Mouse (Mus musculus): ENCODE measurements at regions not wholly inside any gene's neighbourhood (a gene's known extent, or its start where the extent isn't known, plus 50 kb on each side); places are given as distances from the start of the nearest gene placed in this dataset.

DNA sequence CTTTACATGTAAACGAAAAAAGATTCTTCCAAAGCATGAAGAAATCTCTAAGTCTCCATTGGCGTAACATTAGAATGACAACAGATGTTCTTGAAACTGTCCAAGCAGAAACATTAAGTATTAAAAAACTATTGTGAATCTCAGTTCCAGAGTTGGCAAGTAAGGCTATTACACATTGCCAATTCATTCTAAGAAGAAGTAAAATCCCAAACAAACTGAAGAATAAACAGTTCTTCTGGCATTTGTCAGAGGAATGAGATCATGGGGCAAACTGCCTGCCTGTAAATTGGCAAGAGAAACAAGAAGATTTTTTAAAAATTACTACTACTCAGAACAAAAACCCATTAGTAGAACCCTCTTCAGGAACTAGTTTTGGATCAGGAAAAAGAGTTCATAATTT lies 680.1 kb downstream of the Nova1 start:
- Histone ChIP-seq H3K27ac (ENCODE audit: insufficient read depth, low read depth, low read length, poor library complexity, severe bottlenecking) (no peak overlapping the region), H3K4me1 (ENCODE audit: control insufficient read depth in 2 of 2, insufficient read depth in 2 of 2, low read length in 2 of 2, poor library complexity in 1 of 2) (no peaks in the 10 kb centered on the region), H3K36me3 (ENCODE audit: control insufficient read depth, insufficient read depth, low read length, poor library complexity, severe bottlenecking) (no peaks in the 10 kb centered on the region), H3K4me3 (ENCODE audit: insufficient read depth in 1 of 2, low read depth in 1 of 2, low read length in 2 of 2, poor library complexity in 1 of 2, severe bottlenecking in 1 of 2) (no peak overlapping the region), H3K9me3 (ENCODE audit: control insufficient read depth, insufficient read depth, low read depth, low read length) (no peaks in the 10 kb centered on the region), H3K9ac (ENCODE audit: insufficient read depth, low read depth, low read length, poor library complexity, severe bottlenecking) (no peak overlapping the region)
- TF ChIP-seq CHD2 (IDR thresholded peaks at IDR 0.05; ENCODE audit: low read depth, low read length) (no peak), MAFK (IDR thresholded peaks at IDR 0.05; ENCODE audit: insufficient read depth, low read depth, low read length) (no peak), ZNF384 (IDR thresholded peaks at IDR 0.05; ENCODE audit: low read depth, low read length) (no peak), HCFC1 (IDR thresholded peaks at IDR 0.05; ENCODE audit: borderline replicate concordance, insufficient read depth, low read length) (no peak), ZC3H11A (IDR thresholded peaks at IDR 0.05; ENCODE audit: borderline replicate concordance, low read depth, low read length) (no peak)
- no peak for DNase-seq (ENCODE audit: low read depth, low spot score)
- in situ Hi-C loops (cut with MboI; ENCODE audit: low sequenced_read_pairs in 2 of 2, unreplicated experiment in 2 of 2): no loop called here

DNA sequence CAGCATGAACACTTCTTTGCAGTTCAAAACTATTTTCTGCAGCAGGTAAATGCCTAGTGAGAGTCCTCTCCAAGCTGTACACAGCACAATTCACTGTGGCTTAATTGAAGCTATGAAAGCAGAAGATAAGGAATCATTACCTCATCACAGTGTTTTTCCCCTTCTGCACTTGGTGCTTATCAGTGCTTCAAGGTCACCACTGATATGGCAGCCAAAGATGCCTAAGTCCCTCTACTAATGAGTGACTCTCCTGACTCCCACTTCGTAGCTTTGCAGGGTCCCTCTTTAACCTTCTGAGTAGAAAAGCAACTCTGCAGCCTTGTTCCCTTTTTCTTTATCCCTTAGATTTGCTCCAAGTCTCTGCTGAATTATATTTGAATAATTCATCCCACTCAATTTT lies 692.9 kb downstream of the Nova1 start:
- H3K36me3 ChIP-seq (ENCODE audit: control insufficient read depth, insufficient read depth, low read length, poor library complexity, severe bottlenecking): no peaks in the 10 kb centered on the region
- no peak for DNase-seq (ENCODE audit: low read depth, low spot score)
- no peaks in the 10 kb centered on the region for H3K9me3 ChIP-seq (ENCODE audit: control insufficient read depth, insufficient read depth, low read depth, low read length)
- no peak overlapping the region for H3K4me3 ChIP-seq (ENCODE audit: insufficient read depth in 1 of 2, low read depth in 1 of 2, low read length in 2 of 2, poor library complexity in 1 of 2, severe bottlenecking in 1 of 2)
- H3K9ac ChIP-seq (ENCODE audit: insufficient read depth, low read depth, low read length, poor library complexity, severe bottlenecking): no peak overlapping the region
- TF ChIP-seq ZC3H11A (IDR thresholded peaks at IDR 0.05; ENCODE audit: borderline replicate concordance, low read depth, low read length) (no peak), ZNF384 (IDR thresholded peaks at IDR 0.05; ENCODE audit: low read depth, low read length) (no peak), HCFC1 (IDR thresholded peaks at IDR 0.05; ENCODE audit: borderline replicate concordance, insufficient read depth, low read length) (no peak), MAFK (IDR thresholded peaks at IDR 0.05; ENCODE audit: insufficient read depth, low read depth, low read length) (no peak), CHD2 (IDR thresholded peaks at IDR 0.05; ENCODE audit: low read depth, low read length) (no peak)
- no peak overlapping the region for H3K27ac ChIP-seq (ENCODE audit: insufficient read depth, low read depth, low read length, poor library complexity, severe bottlenecking)
- in situ Hi-C loops (cut with MboI; ENCODE audit: low sequenced_read_pairs in 2 of 2, unreplicated experiment in 2 of 2): no loop called here
- no peaks in the 10 kb centered on the region for H3K4me1 ChIP-seq (ENCODE audit: control insufficient read depth in 2 of 2, insufficient read depth in 2 of 2, low read length in 2 of 2, poor library complexity in 1 of 2)

DNA sequence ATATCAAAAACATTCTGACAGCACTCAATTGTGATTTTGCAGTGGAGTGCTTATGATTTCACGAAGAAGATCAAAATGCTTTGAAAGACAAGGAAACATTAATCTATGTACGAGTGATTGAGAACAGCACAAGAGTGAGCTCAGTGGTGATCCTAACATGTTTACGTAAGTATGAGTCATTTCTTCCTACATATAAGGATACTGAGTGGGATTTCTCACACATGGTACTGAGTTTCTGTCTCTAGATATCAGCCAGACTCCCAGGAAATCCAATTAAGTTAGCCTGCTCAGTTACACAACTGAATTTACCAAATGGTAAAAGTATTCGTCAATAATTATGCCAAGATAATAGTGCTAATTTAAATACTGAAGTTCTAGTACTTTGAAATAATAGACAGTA lies 707.4 kb downstream of the Nova1 start:
- no peaks in the 10 kb centered on the region for H3K4me1 ChIP-seq (ENCODE audit: control insufficient read depth in 2 of 2, insufficient read depth in 2 of 2, low read length in 2 of 2, poor library complexity in 1 of 2)
- in situ Hi-C loops (cut with MboI; ENCODE audit: low sequenced_read_pairs in 2 of 2, unreplicated experiment in 2 of 2): no loop called here

DNA sequence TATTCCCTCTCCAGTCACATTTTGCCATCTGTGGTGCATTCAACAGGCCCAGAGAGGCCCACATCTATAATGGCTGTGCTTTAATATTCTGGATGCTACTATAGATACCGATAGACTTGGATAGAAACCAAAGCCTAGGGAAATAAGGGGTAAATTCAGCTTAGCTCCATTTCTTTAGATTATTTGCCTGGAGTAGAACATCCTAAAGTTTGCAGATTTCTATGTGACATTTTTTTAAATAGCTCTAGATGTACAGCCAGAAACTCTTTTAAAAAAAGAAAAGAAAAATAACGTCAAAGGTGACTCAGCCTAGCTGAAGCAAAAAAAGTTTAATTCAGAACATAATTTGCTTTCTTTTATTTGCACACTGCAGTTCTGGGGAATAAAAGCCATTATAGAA lies 735.4 kb downstream of the Nova1 start:
- in situ Hi-C loops (cut with MboI; ENCODE audit: low sequenced_read_pairs in 2 of 2, unreplicated experiment in 2 of 2): no loop called here
- Histone ChIP-seq H3K9me3 (ENCODE audit: control insufficient read depth, insufficient read depth, low read depth, low read length) (no peaks in the 10 kb centered on the region), H3K4me3 (ENCODE audit: insufficient read depth in 1 of 2, low read depth in 1 of 2, low read length in 2 of 2, poor library complexity in 1 of 2, severe bottlenecking in 1 of 2) (no peak overlapping the region), H3K36me3 (ENCODE audit: control insufficient read depth, insufficient read depth, low read length, poor library complexity, severe bottlenecking) (no peaks in the 10 kb centered on the region), H3K9ac (ENCODE audit: insufficient read depth, low read depth, low read length, poor library complexity, severe bottlenecking) (no peak overlapping the region), H3K4me1 (ENCODE audit: control insufficient read depth in 2 of 2, insufficient read depth in 2 of 2, low read length in 2 of 2, poor library complexity in 1 of 2) (no peaks in the 10 kb centered on the region), H3K27ac (ENCODE audit: insufficient read depth, low read depth, low read length, poor library complexity, severe bottlenecking) (no peak overlapping the region)
- TF ChIP-seq HCFC1 (IDR thresholded peaks at IDR 0.05; ENCODE audit: borderline replicate concordance, insufficient read depth, low read length) (no peak), ZNF384 (IDR thresholded peaks at IDR 0.05; ENCODE audit: low read depth, low read length) (no peak), ZC3H11A (IDR thresholded peaks at IDR 0.05; ENCODE audit: borderline replicate concordance, low read depth, low read length) (no peak), CHD2 (IDR thresholded peaks at IDR 0.05; ENCODE audit: low read depth, low read length) (no peak), MAFK (IDR thresholded peaks at IDR 0.05; ENCODE audit: insufficient read depth, low read depth, low read length) (no peak)
- no peak for DNase-seq (ENCODE audit: low read depth, low spot score)

More for the DNA sequence above, 707.4 kb downstream of the Nova1 start:
- H3K4me3 ChIP-seq (ENCODE audit: insufficient read depth in 1 of 2, low read depth in 1 of 2, low read length in 2 of 2, poor library complexity in 1 of 2, severe bottlenecking in 1 of 2): no peak overlapping the region
- TF ChIP-seq CHD2 (IDR thresholded peaks at IDR 0.05; ENCODE audit: low read depth, low read length) (no peak), HCFC1 (IDR thresholded peaks at IDR 0.05; ENCODE audit: borderline replicate concordance, insufficient read depth, low read length) (no peak), ZC3H11A (IDR thresholded peaks at IDR 0.05; ENCODE audit: borderline replicate concordance, low read depth, low read length) (no peak), ZNF384 (IDR thresholded peaks at IDR 0.05; ENCODE audit: low read depth, low read length) (no peak), MAFK (IDR thresholded peaks at IDR 0.05; ENCODE audit: insufficient read depth, low read depth, low read length) (no peak)
- H3K36me3 ChIP-seq (ENCODE audit: control insufficient read depth, insufficient read depth, low read length, poor library complexity, severe bottlenecking): no peaks in the 10 kb centered on the region
- no peak for DNase-seq (ENCODE audit: low read depth, low spot score)
- no peak overlapping the region for H3K9ac ChIP-seq (ENCODE audit: insufficient read depth, low read depth, low read length, poor library complexity, severe bottlenecking)
- H3K27ac ChIP-seq (ENCODE audit: insufficient read depth, low read depth, low read length, poor library complexity, severe bottlenecking): no peak overlapping the region
- no peaks in the 10 kb centered on the region for H3K9me3 ChIP-seq (ENCODE audit: control insufficient read depth, insufficient read depth, low read depth, low read length)

DNA sequence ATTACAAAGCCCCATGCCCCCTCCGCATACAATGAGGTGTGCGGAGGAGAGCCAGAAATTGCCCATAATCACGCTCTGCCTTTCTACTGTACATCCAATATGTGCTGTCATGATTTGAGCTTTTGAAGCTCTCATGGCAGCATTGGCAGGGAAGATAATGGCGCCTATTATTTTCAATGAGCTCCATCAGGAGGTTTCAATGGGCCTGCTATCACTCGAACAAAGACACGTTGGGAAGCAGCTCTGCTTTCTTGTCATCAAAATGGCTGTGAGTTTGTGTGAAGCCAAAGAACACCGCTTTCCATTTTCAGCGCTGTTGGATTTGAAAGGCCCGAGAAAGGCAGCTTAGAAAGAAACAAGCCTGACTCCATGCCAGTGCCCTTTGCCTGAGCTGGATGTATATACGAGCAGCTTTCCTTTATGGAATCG lies 742.9 kb downstream of the Nova1 start:
- H3K4me3 ChIP-seq (ENCODE audit: insufficient read depth in 1 of 2, low read depth in 1 of 2, low read length in 2 of 2, poor library complexity in 1 of 2, severe bottlenecking in 1 of 2): no peak overlapping the region
- no peaks in the 10 kb centered on the region for H3K36me3 ChIP-seq (ENCODE audit: control insufficient read depth, insufficient read depth, low read length, poor library complexity, severe bottlenecking)
- TF ChIP-seq ZC3H11A (IDR thresholded peaks at IDR 0.05; ENCODE audit: borderline replicate concordance, low read depth, low read length): no peak
- no peak for TF ChIP-seq MAFK (IDR thresholded peaks at IDR 0.05; ENCODE audit: insufficient read depth, low read depth, low read length)
- no peak overlapping the region for H3K9ac ChIP-seq (ENCODE audit: insufficient read depth, low read depth, low read length, poor library complexity, severe bottlenecking)
- no peaks in the 10 kb centered on the region for H3K4me1 ChIP-seq (ENCODE audit: control insufficient read depth in 2 of 2, insufficient read depth in 2 of 2, low read length in 2 of 2, poor library complexity in 1 of 2)
- H3K27ac ChIP-seq (ENCODE audit: insufficient read depth, low read depth, low read length, poor library complexity, severe bottlenecking): no peak overlapping the region
- no peaks in the 10 kb centered on the region for H3K9me3 ChIP-seq (ENCODE audit: control insufficient read depth, insufficient read depth, low read depth, low read length)
- in situ Hi-C loops (cut with MboI; ENCODE audit: low sequenced_read_pairs in 2 of 2, unreplicated experiment in 2 of 2): no loop called here
- DNase-seq (ENCODE audit: low read depth, low spot score): no peak

Measured in ES-E14 (cell line).